Mouse (Mus musculus): ENCODE data around the gene Ankrd26. TPM values are rescaled to one million over a fixed set of nuclear protein-coding genes. Genes with fewer than 3 reads are reported as not detected.

The Ankrd26 gene
- polyA plus RNA-seq (2012; rRNA removed) = 5.4 and 5.7 TPM in 2 replicates

DNA sequence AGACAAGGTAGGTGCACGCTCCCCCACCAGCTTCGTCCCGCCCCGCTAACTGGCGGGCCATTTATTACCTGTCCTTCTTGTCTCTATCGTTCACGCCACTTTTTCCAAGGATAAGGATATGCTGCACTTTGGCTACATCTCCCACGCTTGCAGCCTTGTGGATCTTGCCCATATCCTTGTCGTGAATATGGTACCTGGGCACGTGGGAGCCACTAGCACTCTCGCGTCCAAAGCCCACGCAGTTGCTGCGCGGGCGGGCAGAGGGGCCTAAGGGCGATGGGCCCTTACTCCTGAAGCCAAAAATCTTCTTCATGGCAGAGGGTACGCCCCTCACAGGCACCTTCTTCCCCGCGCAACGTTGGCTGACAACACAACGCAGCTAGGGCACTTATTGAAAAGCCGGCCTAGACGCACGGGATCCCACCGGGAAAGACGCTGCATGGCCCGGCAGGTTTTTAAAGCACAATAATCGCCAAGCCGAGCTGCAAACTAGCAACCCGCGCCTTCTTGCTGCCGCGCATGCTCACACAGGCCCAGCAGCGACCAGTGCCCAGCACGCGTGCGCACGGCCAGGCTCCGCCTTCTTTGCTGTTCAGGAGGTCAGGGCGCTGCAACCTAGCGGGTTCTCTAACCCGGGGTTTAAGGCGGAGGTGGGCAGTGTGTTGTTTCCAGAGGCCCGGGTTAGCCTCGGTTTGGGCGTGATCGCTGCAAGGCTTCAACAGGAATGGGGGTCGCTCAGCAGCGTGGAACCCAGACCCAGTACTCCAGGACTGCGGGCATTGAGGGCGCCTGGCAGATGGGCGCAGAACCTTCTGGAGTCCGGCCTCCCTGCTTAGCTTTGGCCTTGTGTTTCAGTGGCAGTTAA, at the start of gene Ankrd26:
Gene Ankrd26, minus strand, starts transcription at position 482 of the 865 bp plus-strand sequence.

DNA sequence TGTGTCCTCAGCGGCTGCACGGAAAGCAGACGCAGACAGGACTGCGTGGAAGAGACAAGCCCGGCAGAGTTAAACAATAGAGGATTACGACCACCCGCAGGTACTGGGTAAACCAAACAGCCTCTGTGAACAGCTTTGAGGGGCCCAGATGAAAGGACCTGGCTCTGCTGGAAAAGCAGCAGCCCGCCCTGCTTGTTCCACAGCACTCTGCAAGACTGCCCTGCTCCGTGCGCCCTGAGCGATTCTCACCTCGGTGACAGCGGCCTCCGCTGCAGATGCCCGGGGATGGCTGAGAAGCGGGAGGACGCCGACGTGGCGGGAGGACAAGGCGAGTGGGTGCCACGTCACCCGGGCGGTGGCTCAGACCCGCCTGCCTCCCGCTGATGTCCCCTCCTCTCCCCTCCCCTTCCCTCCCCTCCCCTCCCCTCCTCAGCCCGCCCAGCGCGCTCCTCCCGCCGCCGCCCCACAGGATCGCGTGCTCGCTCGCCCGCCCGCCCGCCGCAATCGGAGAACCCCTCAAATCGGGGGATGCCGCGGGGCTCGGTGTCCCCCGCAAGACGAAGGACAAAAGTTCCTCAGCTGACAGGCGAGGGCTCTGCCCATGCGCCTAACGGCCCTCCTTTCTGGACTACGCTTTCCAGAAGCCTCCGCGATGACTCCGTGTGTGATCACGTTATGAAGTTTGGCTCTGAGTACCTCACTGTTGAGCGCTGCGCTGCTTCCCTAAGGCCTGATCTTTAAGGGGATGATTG, 82.9 kb downstream of the Ankrd26 start, which contains the start of gene Zfp9:
Gene Zfp9, minus strand, starts transcription at position 364 of the 752 bp plus-strand sequence.

GRCm38 (mm10) chr6:118455042-118455631, 106.9 kb downstream of the Ankrd26 start, which contains the start of gene Zfp248:
TSS of gene Zfp248 (minus strand) at chr6:118455528.

Other genes with a start within 250 kb of the Ankrd26 start
- gene Bms1, start 142.8 kb downstream of the Ankrd26 start, polyA plus RNA-seq (2012; rRNA removed) = 12.6 and 13.1 TPM in 2 replicates
- gene Zfp248, start 106.7 kb downstream of the Ankrd26 start, polyA plus RNA-seq (2012; rRNA removed) = 0.57 and 0.66 TPM in 2 replicates
- 1.8 and 1.9 TPM in 2 replicates for gene Zfp9, start 82.9 kb downstream of the Ankrd26 start, polyA plus RNA-seq (2012; rRNA removed)

Data from liver, embryonic 14 days (tissue).